Mouse (Mus musculus): ENCODE results near the gene Izumo4. TPM values are rescaled to one million over a fixed set of nuclear protein-coding genes. Genes with fewer than 3 reads are reported as not detected.

Izumo4 gene
- polyA plus RNA-seq, 1 experiment from 2014 or later, result 22.3 TPM

- no peak overlapping the region for H3K4me2 ChIP-seq (replicated peaks)
- H3K27ac ChIP-seq, result peak overlapping the region; percentile 23; the same call in 1 of the 2 replicates
- H3K9ac ChIP-seq, result no peak overlapping the region
- no peaks in the 10 kb centered on the region for H3K27me3 ChIP-seq (replicated peaks)
- peaks cover 25% of the 10 kb centered on the region for H3K4me1 ChIP-seq (replicated peaks)
- H3K9me3 ChIP-seq, result no peaks in the 10 kb centered on the region
- ATAC-seq, result no peak
- no peak overlapping the region for H3K4me3 ChIP-seq (replicated peaks)
- H3K36me3 ChIP-seq, result 0 out of 2 replicates have a peak, but pooled peaks cover 2% of the 10 kb centered on the region
- 80% methylated on average over 2 of the region's 2 CpGs for WGBS
Measured at GRCm38 (mm10) chr10:80680260-80680696, 21.7 kb upstream of the Izumo4 start.

- Histone ChIP-seq H3K27me3 (replicated peaks) (no peaks in the 10 kb centered on the region), H3K27ac (no peak overlapping the region), H3K36me3 (peaks cover 12% of the 10 kb centered on the region), H3K9me3 (no peaks in the 10 kb centered on the region), H3K4me1 (replicated peaks) (peaks cover 23% of the 10 kb centered on the region), H3K9ac (no peak overlapping the region), H3K4me2 (replicated peaks) (no peak overlapping the region), H3K4me3 (replicated peaks) (no peak overlapping the region)
- WGBS, result 95% methylated on average over 6 of the region's 6 CpGs
- no peak for ATAC-seq
Measured at GRCm38 (mm10) chr10:80682003-80682402, 20.0 kb upstream of the Izumo4 start.

- H3K4me2 ChIP-seq (replicated peaks), result no peak overlapping the region
- WGBS, result 97% methylated on average over 1 of the region's 1 CpGs
Measured at GRCm38 (mm10) chr10:80683647-80684046, 18.3 kb upstream of the Izumo4 start.

GRCm38 (mm10) chr10:80684214-80684613, 17.8 kb upstream of the Izumo4 start:
- H3K4me1 ChIP-seq (replicated peaks), result peaks cover 2% of the 10 kb centered on the region; the same call in 1 of the 2 replicates
- no peak overlapping the region for H3K4me2 ChIP-seq (replicated peaks)
- no peak overlapping the region for H3K9ac ChIP-seq
- H3K4me3 ChIP-seq (replicated peaks), result no peak overlapping the region
- H3K9me3 ChIP-seq, result no peaks in the 10 kb centered on the region
- 57% methylated on average over 6 of the region's 6 CpGs for WGBS
- ATAC-seq, result peak; percentile 60; the same call in 1 of the 2 replicates
- H3K27ac ChIP-seq, result no peak overlapping the region
- no peaks in the 10 kb centered on the region for H3K27me3 ChIP-seq (replicated peaks)
- H3K36me3 ChIP-seq, result peaks cover 12% of the 10 kb centered on the region

More at GRCm38 (mm10) chr10:80683647-80684046, 18.3 kb upstream of the Izumo4 start:
- ATAC-seq, result no peak
- no peak overlapping the region for H3K27ac ChIP-seq
- H3K27me3 ChIP-seq (replicated peaks), result no peaks in the 10 kb centered on the region
- no peak overlapping the region for H3K4me3 ChIP-seq (replicated peaks)
- peaks cover 12% of the 10 kb centered on the region for H3K36me3 ChIP-seq
- peaks cover 8% of the 10 kb centered on the region for H3K4me1 ChIP-seq (replicated peaks)
- no peak overlapping the region for H3K9ac ChIP-seq
- H3K9me3 ChIP-seq, result no peaks in the 10 kb centered on the region

GRCm38 (mm10) chr10:80684984-80685383, 17.0 kb upstream of the Izumo4 start:
- Histone ChIP-seq H3K4me3 (replicated peaks) (no peak overlapping the region), H3K27me3 (replicated peaks) (no peaks in the 10 kb centered on the region), H3K27ac (no peak overlapping the region), H3K4me1 (replicated peaks) (no peaks in the 10 kb centered on the region), H3K4me2 (replicated peaks) (no peak overlapping the region), H3K9ac (no peak overlapping the region), H3K9me3 (no peaks in the 10 kb centered on the region), H3K36me3 (peaks cover 12% of the 10 kb centered on the region)
- ATAC-seq, result no peak
- 77% methylated on average over 4 of the region's 4 CpGs for WGBS

- ATAC-seq, result no peak
- Histone ChIP-seq H3K9me3 (no peaks in the 10 kb centered on the region), H3K27ac (no peak overlapping the region), H3K4me3 (replicated peaks) (no peak overlapping the region), H3K36me3 (peaks cover 22% of the 10 kb centered on the region), H3K4me2 (replicated peaks) (no peak overlapping the region), H3K27me3 (replicated peaks) (no peaks in the 10 kb centered on the region), H3K9ac (no peak overlapping the region), H3K4me1 (replicated peaks) (no peaks in the 10 kb centered on the region)
- WGBS, result 93% methylated on average over 3 of the region's 3 CpGs
Measured at GRCm38 (mm10) chr10:80686617-80687016, 15.4 kb upstream of the Izumo4 start.

- WGBS, result 34% methylated on average over 5 of the region's 5 CpGs
- Histone ChIP-seq H3K27ac (no peak overlapping the region), H3K4me1 (replicated peaks) (no peaks in the 10 kb centered on the region), H3K9me3 (no peaks in the 10 kb centered on the region), H3K27me3 (replicated peaks) (no peaks in the 10 kb centered on the region), H3K4me3 (replicated peaks) (no peak overlapping the region), H3K4me2 (replicated peaks) (no peak overlapping the region), H3K9ac (no peak overlapping the region), H3K36me3 (peaks cover 22% of the 10 kb centered on the region)
- ATAC-seq, result peak; percentile 69
Measured at GRCm38 (mm10) chr10:80687850-80688249, 14.1 kb upstream of the Izumo4 start.

GRCm38 (mm10) chr10:80692249-80693165, 9.5 kb upstream of the Izumo4 start:
- ATAC-seq, result no peak
- Histone ChIP-seq H3K4me3 (replicated peaks) (no peak overlapping the region), H3K36me3 (peaks cover 13% of the 10 kb centered on the region; the same call in 1 of the 2 replicates), H3K4me1 (replicated peaks) (peaks cover 16% of the 10 kb centered on the region; the same call in 1 of the 2 replicates), H3K27ac (no peak overlapping the region), H3K4me2 (replicated peaks) (no peak overlapping the region), H3K9ac (no peak overlapping the region; the same call in 1 of the 2 replicates), H3K9me3 (no peaks in the 10 kb centered on the region), H3K27me3 (replicated peaks) (no peaks in the 10 kb centered on the region)
- 77% methylated on average over 14 of the region's 14 CpGs for WGBS

GRCm38 (mm10) chr10:80693401-80694045, 8.5 kb upstream of the Izumo4 start:
- H3K27ac ChIP-seq, result no peak overlapping the region
- H3K9ac ChIP-seq, result no peak overlapping the region; the same call in 1 of the 2 replicates
- no peak overlapping the region for H3K4me3 ChIP-seq (replicated peaks)
- no peak for ATAC-seq
- H3K36me3 ChIP-seq, result peaks cover 13% of the 10 kb centered on the region; the same call in 1 of the 2 replicates
- no peak overlapping the region for H3K4me2 ChIP-seq (replicated peaks)
- H3K27me3 ChIP-seq (replicated peaks), result no peaks in the 10 kb centered on the region
- peaks cover 16% of the 10 kb centered on the region; the same call in 1 of the 2 replicates for H3K4me1 ChIP-seq (replicated peaks)
- H3K9me3 ChIP-seq, result no peaks in the 10 kb centered on the region
- 87% methylated on average over 12 of the region's 12 CpGs for WGBS

GRCm38 (mm10) chr10:80694159-80694938, 7.6 kb upstream of the Izumo4 start:
- no peak overlapping the region for H3K4me2 ChIP-seq (replicated peaks)
- peaks cover 13% of the 10 kb centered on the region; the same call in 1 of the 2 replicates for H3K36me3 ChIP-seq
- no peak overlapping the region for H3K4me3 ChIP-seq (replicated peaks)
- ATAC-seq, result no peak
- H3K4me1 ChIP-seq (replicated peaks), result peaks cover 16% of the 10 kb centered on the region; the same call in 1 of the 2 replicates
- no peaks in the 10 kb centered on the region for H3K9me3 ChIP-seq
- WGBS, result 89% methylated on average over 13 of the region's 13 CpGs
- no peak overlapping the region for H3K9ac ChIP-seq
- H3K27ac ChIP-seq, result no peak overlapping the region
- no peaks in the 10 kb centered on the region for H3K27me3 ChIP-seq (replicated peaks)

GRCm38 (mm10) chr10:80695186-80695585, 6.8 kb upstream of the Izumo4 start:
- Histone ChIP-seq H3K4me3 (replicated peaks) (no peak overlapping the region), H3K4me2 (replicated peaks) (no peak overlapping the region), H3K9me3 (no peaks in the 10 kb centered on the region), H3K27me3 (replicated peaks) (no peaks in the 10 kb centered on the region), H3K36me3 (peaks cover 11% of the 10 kb centered on the region; the same call in 1 of the 2 replicates), H3K4me1 (replicated peaks) (peaks cover 21% of the 10 kb centered on the region), H3K27ac (no peak overlapping the region), H3K9ac (no peak overlapping the region)
- WGBS, result 75% methylated on average over 2 of the region's 2 CpGs
- peak; percentile 32; the same call in 1 of the 2 replicates for ATAC-seq

Measured in intestine, embryonic 15.5 days (tissue).